Mouse (Mus musculus) CH12F3 (cell line): ENCODE data around the gene Ccn2.
"Not testable (repeated sequence)": the region's sequence is repeated elsewhere in the genome, so short reads cannot be mapped to it uniquely, and the experiment has no call there.

ENCODE experiments used
- in situ Hi-C: fragments of 300-500 bp; cut with MboI; formaldehyde crosslinking; loops from 2 replicates; pipeline ENCODE4 v1.14.3; 2020; ENCODE audit warnings: low sequenced_read_pairs

Gene Ccn2

GRCm38 (mm10) chr10:24599802-24600201, 4.6 kb downstream of the Ccn2 start:
- in situ Hi-C loops, result no loop called here

GRCm38 (mm10) chr10:24603035-24603434, 7.8 kb downstream of the Ccn2 start:
- in situ Hi-C loops, result no loop called here

- in situ Hi-C loops, result no loop called here
Observed at GRCm38 (mm10) chr10:24603727-24604126, 8.5 kb downstream of the Ccn2 start.

- in situ Hi-C loops, result no loop called here
Observed at GRCm38 (mm10) chr10:24609146-24609545, 13.9 kb downstream of the Ccn2 start.

GRCm38 (mm10) chr10:24609766-24610165, 14.5 kb downstream of the Ccn2 start:
- in situ Hi-C loops, result no loop called here

- in situ Hi-C loops, result no loop called here
Observed at GRCm38 (mm10) chr10:24614726-24615125, 19.5 kb downstream of the Ccn2 start.

GRCm38 (mm10) chr10:24615799-24616198, 20.6 kb downstream of the Ccn2 start:
- in situ Hi-C loops, result no loop called here

- in situ Hi-C loops, result not testable (repeated sequence)
Observed at GRCm38 (mm10) chr10:24616572-24616971, 21.3 kb downstream of the Ccn2 start.

GRCm38 (mm10) chr10:24621572-24621971, 26.3 kb downstream of the Ccn2 start:
- in situ Hi-C loops, result no loop called here

- in situ Hi-C loops, result no loop called here
Observed at GRCm38 (mm10) chr10:24622586-24622985, 27.3 kb downstream of the Ccn2 start.

GRCm38 (mm10) chr10:24625060-24625701, 29.9 kb downstream of the Ccn2 start:
- in situ Hi-C loops, result no loop called here

GRCm38 (mm10) chr10:24627262-24627661, 32.0 kb downstream of the Ccn2 start:
- in situ Hi-C loops, result no loop called here

GRCm38 (mm10) chr10:24628466-24628865, 33.2 kb downstream of the Ccn2 start:
- in situ Hi-C loops, result no loop called here

GRCm38 (mm10) chr10:24629086-24629720, 34.0 kb downstream of the Ccn2 start:
- in situ Hi-C loops, result no loop called here

GRCm38 (mm10) chr10:24630469-24631081, 35.3 kb downstream of the Ccn2 start:
- in situ Hi-C loops, result no loop called here

- in situ Hi-C loops, result no loop called here
Observed at GRCm38 (mm10) chr10:24631122-24631521, 35.9 kb downstream of the Ccn2 start.

- in situ Hi-C loops, result no loop called here
Observed at GRCm38 (mm10) chr10:24634288-24634687, 39.0 kb downstream of the Ccn2 start.

- in situ Hi-C loops, result no loop called here
Observed at GRCm38 (mm10) chr10:24635331-24635815, 40.1 kb downstream of the Ccn2 start.

GRCm38 (mm10) chr10:24635884-24636283, 40.6 kb downstream of the Ccn2 start:
- in situ Hi-C loops, result no loop called here

- in situ Hi-C loops, result no loop called here
Observed at GRCm38 (mm10) chr10:24636986-24637385, 41.7 kb downstream of the Ccn2 start.

- in situ Hi-C loops, result no loop called here
Observed at GRCm38 (mm10) chr10:24638306-24639070, 43.2 kb downstream of the Ccn2 start.
